25 mouse cellular contexts compared by ENCODE assay signal in genomic region chr6:126109184-126109583, GRCm38 (mm10). TPM values are rescaled to one million over a fixed set of nuclear protein-coding genes. Genes with fewer than 3 reads are reported as not detected.
DNase-seq lines count a peak whose midpoint lies in the region; ATAC-seq lines count a peak whose summit lies in the region.
"Had no signal": no experiment of that assay in that cellular context is flagged by ENCODE, and none has a peak within 500 bp of the region (broad histone marks: within the 10 kb centered on the region; RNA-seq: fewer than 3 reads in every experiment).

No protein-coding gene starts in this region.

- no peak overlapping the region for H3K27ac ChIP-seq in intestine, embryonic 15.5 days
- H3K27ac ChIP-seq in intestine, embryonic 16.5 days (ENCODE audit: low read length) = no peak overlapping the region
- no peak overlapping the region for H3K27ac ChIP-seq in stomach, embryonic 16.5 days (ENCODE audit: low read length)
- H3K27ac ChIP-seq: hindbrain, embryonic 13.5 days; liver, embryonic 15.5 days; lung, embryonic 15.5 days; neural tube, embryonic 13.5 days had no signal

- H3K4me2 ChIP-seq in intestine, embryonic 15.5 days (replicated peaks) = no peak overlapping the region
- H3K4me2 ChIP-seq in intestine, embryonic 16.5 days (ENCODE audit: low read depth, low read length) = no peak overlapping the region
- no peak overlapping the region for H3K4me2 ChIP-seq in stomach, embryonic 16.5 days (ENCODE audit: low read depth, low read length)
- H3K4me2 ChIP-seq: hindbrain, embryonic 13.5 days; liver, embryonic 15.5 days; lung, embryonic 15.5 days; neural tube, embryonic 13.5 days had no signal

- 50% methylated on average over 5 of the region's 5 CpGs for WGBS in intestine, embryonic 15.5 days
- 47% methylated on average over 5 of the region's 5 CpGs for WGBS in intestine, embryonic 16.5 days
- 57% methylated on average over 5 of the region's 5 CpGs for WGBS in stomach, embryonic 16.5 days

- H3K9me3 ChIP-seq in intestine, embryonic 15.5 days = no peaks in the 10 kb centered on the region
- H3K9me3 ChIP-seq in intestine, embryonic 16.5 days (ENCODE audit: control insufficient read depth, low read length) = no peaks in the 10 kb centered on the region
- H3K9me3 ChIP-seq in stomach, embryonic 16.5 days (replicated peaks; ENCODE audit: control insufficient read depth, low read length) = no peaks in the 10 kb centered on the region
- H3K9me3 ChIP-seq: hindbrain, embryonic 13.5 days; liver, embryonic 15.5 days; lung, embryonic 15.5 days; neural tube, embryonic 13.5 days had no signal

- DNase-seq in cerebellum, adult 11-12 months = peak; percentile 7
- peak; percentile 21 for DNase-seq in cerebellum, adult 9-11 months
- no peak for DNase-seq in layer of hippocampus, adult 8-10 months (ENCODE audit: low spot score in 2 of 2)
- DNase-seq: adrenal gland, adult 8-10 months; B cell, adult 2 months; gastrocnemius, postnatal 25 days; kidney, adult 9 months; kidney, postnatal 25 days; lung, postnatal 36 days; midbrain, embryonic 14.5 days; thymus, adult 18-20 months; thymus, postnatal 36 days had no signal

- no peak overlapping the region for H3K9ac ChIP-seq in intestine, embryonic 15.5 days
- no peak overlapping the region for H3K9ac ChIP-seq in intestine, embryonic 16.5 days (ENCODE audit: low read depth, low read length)
- H3K9ac ChIP-seq in stomach, embryonic 16.5 days (ENCODE audit: low read length) = no peak overlapping the region
- H3K9ac ChIP-seq: hindbrain, embryonic 13.5 days; liver, embryonic 15.5 days; lung, embryonic 15.5 days; neural tube, embryonic 13.5 days had no signal

- peak; percentile 49; the same call in 1 of the 2 replicates for ATAC-seq in intestine, embryonic 15.5 days
- no peak for ATAC-seq in intestine, embryonic 16.5 days
- ATAC-seq in stomach, embryonic 16.5 days (ENCODE audit: insufficient read depth, low FRiP score) = peak; percentile 64; the same call in 1 of the 2 replicates
- ATAC-seq in monocyte, adult 5-6 weeks (replicated peaks; ENCODE audit: insufficient number of reproducible peaks, low FRiP score, low TSS enrichment, poor library complexity, severe bottlenecking) = no peak
- ATAC-seq: forebrain, embryonic 16.5 days had no signal

- no peaks in the 10 kb centered on the region for H3K36me3 ChIP-seq in intestine, embryonic 15.5 days
- no peaks in the 10 kb centered on the region for H3K36me3 ChIP-seq in intestine, embryonic 16.5 days (ENCODE audit: control insufficient read depth, insufficient read depth, low read length)
- H3K36me3 ChIP-seq in stomach, embryonic 16.5 days (ENCODE audit: control insufficient read depth, insufficient read depth, low read length) = no peaks in the 10 kb centered on the region
- H3K36me3 ChIP-seq: G1E; hindbrain, embryonic 13.5 days; liver, embryonic 15.5 days; lung, embryonic 15.5 days; neural tube, embryonic 13.5 days had no signal

- H3K27me3 ChIP-seq in intestine, embryonic 15.5 days (replicated peaks) = no peaks in the 10 kb centered on the region
- H3K27me3 ChIP-seq in intestine, embryonic 16.5 days (replicated peaks; ENCODE audit: control insufficient read depth, insufficient read depth, low read length) = no peaks in the 10 kb centered on the region
- no peaks in the 10 kb centered on the region for H3K27me3 ChIP-seq in stomach, embryonic 16.5 days (ENCODE audit: control insufficient read depth, insufficient read depth, low read length)
- H3K27me3 ChIP-seq: hindbrain, embryonic 13.5 days; liver, embryonic 15.5 days; lung, embryonic 15.5 days; neural tube, embryonic 13.5 days had no signal

- H3K4me3 ChIP-seq in intestine, embryonic 15.5 days (replicated peaks) = no peak overlapping the region
- no peak overlapping the region for H3K4me3 ChIP-seq in intestine, embryonic 16.5 days (ENCODE audit: low read length)
- no peak overlapping the region for H3K4me3 ChIP-seq in stomach, embryonic 16.5 days (replicated peaks; ENCODE audit: low read length)
- H3K4me3 ChIP-seq: hindbrain, embryonic 13.5 days; liver, embryonic 15.5 days; lung, embryonic 15.5 days; megakaryocyte, embryonic 14.5 days; myocyte; neural tube, embryonic 13.5 days had no signal

- H3K4me1 ChIP-seq in intestine, embryonic 15.5 days (replicated peaks) = peaks cover 4% of the 10 kb centered on the region; the same call in 1 of the 2 replicates
- H3K4me1 ChIP-seq in intestine, embryonic 16.5 days (ENCODE audit: control insufficient read depth, insufficient read depth, low read length) = 0 out of 2 replicates have a peak, but pooled peaks cover 3% of the 10 kb centered on the region
- no peaks in the 10 kb centered on the region; the same call in 1 of the 2 replicates for H3K4me1 ChIP-seq in stomach, embryonic 16.5 days (ENCODE audit: control insufficient read depth, insufficient read depth, low read length)
- H3K4me1 ChIP-seq: hindbrain, embryonic 13.5 days; liver, embryonic 15.5 days; megakaryocyte, embryonic 14.5 days; neural tube, embryonic 13.5 days had no signal

RNA-seq across cellular contexts. Expression of gene Ntf3, which starts 57.5 kb away (rescaled TPM):
- polyA plus RNA-seq in intestine, embryonic 15.5 days (2015; fragmentation: Nextera tagmentation; extraction: Ambion mirVana) = 6.5 and 7.8 TPM in 2 replicates
- polyA plus RNA-seq in intestine, embryonic 16.5 days (2015; fragmentation: Nextera tagmentation; extraction: Ambion mirVana) = 5.7 and 6.7 TPM in 2 replicates
- polyA plus RNA-seq in stomach, embryonic 16.5 days (2015; fragmentation: Nextera tagmentation; extraction: Ambion mirVana) = 9.0 and 9.2 TPM in 2 replicates
- not detected in 3 replicates for total RNA-seq in monocyte, adult 5-6 weeks (2017)
- total RNA-seq in layer of hippocampus, adult 8-10 months (2022) = 1 to 10 TPM; 9.1 to 10.0 (median 9.8) TPM
- total RNA-seq: CH12.LX, G1E had no signal
- polyA plus RNA-seq: G1E, myocyte had no signal

Comparison
In these comparisons a context has a peak if more than half of its experiments do, and no peak if none do; other contexts are left out.
1. ATAC-seq: peak in intestine, embryonic 15.5 days (single experiment) and stomach, embryonic 16.5 days (single experiment); none in intestine, embryonic 16.5 days (single experiment) and monocyte, adult 5-6 weeks (single experiment).
2. DNase-seq: peak in cerebellum, adult 11-12 months (single experiment) and cerebellum, adult 9-11 months (single experiment); none in layer of hippocampus, adult 8-10 months (0 of 2).